Mouse (Mus musculus): ENCODE measurements at regions not wholly inside any gene's neighbourhood (a gene's known extent, or its start where the extent isn't known, plus 50 kb on each side); places are given as distances from the start of the nearest gene placed in this dataset.

DNA sequence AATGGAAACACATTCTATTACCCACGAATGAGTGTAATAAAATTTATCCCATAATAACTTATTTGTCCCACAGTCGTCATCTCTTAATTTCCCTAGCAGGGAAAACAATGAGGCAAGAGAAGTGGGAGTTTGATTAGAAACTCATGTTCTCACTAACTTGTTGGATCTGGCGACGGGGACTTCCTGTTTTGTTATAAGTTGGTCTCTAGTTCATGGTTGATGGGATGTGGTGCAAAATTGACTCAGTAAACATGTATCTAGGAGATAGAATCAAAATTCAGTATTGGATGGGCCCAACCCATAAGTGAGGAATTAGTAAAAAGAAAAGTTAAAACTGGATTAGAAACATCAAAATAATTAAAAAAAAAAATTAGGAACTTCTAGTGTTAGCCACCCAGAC lies 227.5 kb downstream of the Gm5426 start:
- no peak for ATAC-seq (replicated peaks; ENCODE audit: low FRiP score, low TSS enrichment, poor library complexity, severe bottlenecking)

DNA sequence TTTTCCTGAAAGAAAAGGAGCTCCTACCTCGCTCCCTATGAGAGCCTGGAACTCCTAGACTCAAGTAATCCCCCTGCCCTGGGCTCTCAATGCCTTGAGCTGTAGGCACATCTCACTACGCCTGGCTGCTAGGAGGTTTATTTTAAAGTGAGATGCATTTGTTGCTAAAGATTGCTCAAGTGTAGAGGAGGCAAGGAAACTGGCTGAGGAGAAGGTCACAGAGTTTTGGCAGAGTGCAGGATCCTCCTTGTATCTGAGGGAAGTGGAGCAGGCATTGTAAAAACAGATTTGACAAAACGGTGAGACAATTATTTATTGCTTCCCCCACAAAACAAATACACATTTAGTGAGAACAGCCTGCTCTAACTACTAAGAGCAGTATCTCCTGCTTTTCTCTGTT lies 228.7 kb downstream of the Gm5426 start:
- no peak for ATAC-seq (replicated peaks; ENCODE audit: low FRiP score, low TSS enrichment, poor library complexity, severe bottlenecking)

DNA sequence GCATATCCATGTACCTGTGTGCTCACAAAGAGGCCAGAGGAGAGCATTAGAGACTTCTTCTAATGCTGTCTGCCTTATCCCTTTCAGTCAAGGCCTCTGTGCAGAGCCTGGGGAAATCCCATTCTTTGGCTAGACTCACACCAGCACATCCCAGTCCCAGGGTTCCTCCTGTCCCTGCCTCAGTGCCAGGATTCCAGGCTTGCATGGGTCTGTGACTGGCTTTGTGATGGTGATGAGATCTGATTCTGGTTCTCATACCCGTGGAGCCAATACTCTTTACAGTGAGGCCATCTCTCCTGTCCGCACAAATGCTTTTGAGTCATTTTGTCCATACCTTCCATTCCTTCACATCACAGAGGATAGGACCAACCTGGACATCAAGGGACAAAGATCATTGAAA lies 230.5 kb downstream of the Gm5426 start:
- no peak for ATAC-seq (replicated peaks; ENCODE audit: low FRiP score, low TSS enrichment, poor library complexity, severe bottlenecking)

DNA sequence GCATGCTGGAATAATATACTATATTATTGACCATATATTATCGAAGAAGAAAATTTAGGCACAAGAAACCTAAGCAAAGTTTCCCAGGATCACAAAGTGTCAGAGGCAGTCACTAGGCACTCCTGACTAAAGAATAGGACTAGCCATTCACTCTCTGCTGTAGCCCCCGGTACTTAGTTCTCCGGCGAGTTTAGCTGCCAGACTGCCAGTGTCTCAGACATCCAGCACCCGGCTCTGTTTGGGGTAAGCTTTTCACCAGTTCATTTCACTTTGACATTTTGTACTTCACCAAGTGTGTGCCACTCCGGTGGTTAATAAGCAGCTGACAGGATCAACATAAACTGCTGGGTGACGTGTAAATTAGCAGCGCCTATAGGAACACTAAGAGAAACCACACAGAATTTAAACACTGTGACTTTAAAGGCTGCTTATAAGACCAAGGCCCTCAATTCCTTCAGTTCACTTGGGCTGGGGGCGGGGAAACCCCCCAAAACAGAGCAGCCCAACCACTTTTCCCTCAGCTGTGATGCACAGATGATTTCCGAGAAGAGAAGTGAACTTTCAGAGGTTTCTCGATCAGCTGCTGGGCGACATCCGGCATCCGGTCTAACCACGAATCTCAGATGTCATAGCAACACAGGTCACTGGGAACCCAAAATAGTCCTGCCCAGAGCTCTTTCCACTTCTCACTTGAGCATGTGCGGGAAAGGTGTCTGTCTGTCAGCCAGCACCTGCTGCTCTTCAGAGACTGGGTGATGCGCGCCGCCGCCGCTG lies 234.3 kb downstream of the Gm5426 start:
- peak; percentile 30 for ATAC-seq (replicated peaks; ENCODE audit: low FRiP score, low TSS enrichment, poor library complexity, severe bottlenecking)

DNA sequence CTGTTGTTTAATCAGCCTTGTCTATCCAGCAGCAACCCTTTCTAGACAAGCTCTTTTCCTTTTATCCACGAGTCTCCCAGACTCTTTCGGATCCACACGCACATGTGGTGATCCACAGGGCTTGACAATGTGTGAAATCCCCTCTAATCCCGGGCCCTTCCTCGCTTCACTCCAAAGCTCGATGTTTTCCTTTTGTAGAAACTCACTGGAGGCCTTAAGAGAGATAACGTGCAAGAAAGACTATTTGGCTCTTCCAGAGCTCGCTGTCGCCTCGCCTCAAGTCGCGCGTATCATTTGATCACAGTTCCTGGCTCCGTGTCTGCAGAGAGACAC lies 234.9 kb downstream of the Gm5426 start:
- no peak for ATAC-seq (replicated peaks; ENCODE audit: low FRiP score, low TSS enrichment, poor library complexity, severe bottlenecking)

DNA sequence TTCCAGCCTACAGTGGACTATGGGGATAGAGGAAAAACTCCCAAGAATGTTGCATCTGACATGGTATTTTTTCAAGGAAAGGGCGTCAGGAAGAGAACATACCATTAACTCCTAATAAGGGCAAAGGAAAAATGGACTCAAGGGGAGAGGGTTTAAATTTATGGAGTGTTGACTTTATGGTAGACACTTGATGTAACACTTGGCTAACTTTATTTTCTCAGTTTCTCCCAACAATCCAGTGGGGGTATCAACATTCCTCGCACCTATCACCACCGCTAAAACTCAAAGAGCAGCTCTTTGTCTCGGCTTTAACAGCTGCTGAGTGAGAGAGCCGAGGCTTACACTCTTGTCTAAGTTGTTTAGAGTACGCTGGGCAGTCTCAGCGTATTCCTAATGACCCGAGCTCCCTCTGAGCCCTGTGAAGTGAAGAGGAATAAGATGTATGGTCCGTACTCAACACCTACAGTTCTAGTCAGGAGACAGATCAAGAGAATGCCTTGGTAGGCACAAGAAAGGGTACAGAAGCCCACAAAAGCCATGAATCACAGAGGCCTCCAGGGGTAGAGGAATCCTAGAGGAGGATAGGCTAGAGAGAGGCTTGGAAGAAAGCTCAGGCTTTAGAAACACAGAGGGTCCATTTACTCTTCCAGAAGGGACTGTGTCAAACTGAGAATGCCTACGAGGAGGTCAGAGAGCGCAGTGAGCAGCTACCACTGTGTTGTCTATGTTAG lies 236.4 kb downstream of the Gm5426 start:
- ATAC-seq (replicated peaks; ENCODE audit: low FRiP score, low TSS enrichment, poor library complexity, severe bottlenecking), result no peak

DNA sequence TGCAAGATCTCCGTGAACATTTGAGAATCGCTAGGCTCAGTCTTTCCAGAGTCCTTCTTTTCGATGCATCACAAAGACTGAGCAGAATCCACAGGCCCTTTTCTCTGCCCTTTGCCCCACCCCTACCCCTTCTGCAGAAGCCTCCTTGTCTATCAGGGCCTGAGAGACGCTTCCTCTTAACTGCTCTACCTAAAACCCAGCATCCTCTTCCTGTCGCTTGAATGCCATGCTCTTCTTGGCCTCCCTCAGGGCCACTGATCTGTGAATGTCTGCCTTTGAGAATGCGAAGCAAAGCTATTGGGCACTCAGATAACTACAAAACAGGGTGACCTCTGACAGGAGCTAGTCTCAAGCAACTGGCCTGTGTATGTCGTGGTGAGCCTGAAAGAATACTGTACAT lies 237.1 kb downstream of the Gm5426 start:
- ATAC-seq (replicated peaks; ENCODE audit: low FRiP score, low TSS enrichment, poor library complexity, severe bottlenecking), result no peak; the same call in 1 of the 2 replicates

DNA sequence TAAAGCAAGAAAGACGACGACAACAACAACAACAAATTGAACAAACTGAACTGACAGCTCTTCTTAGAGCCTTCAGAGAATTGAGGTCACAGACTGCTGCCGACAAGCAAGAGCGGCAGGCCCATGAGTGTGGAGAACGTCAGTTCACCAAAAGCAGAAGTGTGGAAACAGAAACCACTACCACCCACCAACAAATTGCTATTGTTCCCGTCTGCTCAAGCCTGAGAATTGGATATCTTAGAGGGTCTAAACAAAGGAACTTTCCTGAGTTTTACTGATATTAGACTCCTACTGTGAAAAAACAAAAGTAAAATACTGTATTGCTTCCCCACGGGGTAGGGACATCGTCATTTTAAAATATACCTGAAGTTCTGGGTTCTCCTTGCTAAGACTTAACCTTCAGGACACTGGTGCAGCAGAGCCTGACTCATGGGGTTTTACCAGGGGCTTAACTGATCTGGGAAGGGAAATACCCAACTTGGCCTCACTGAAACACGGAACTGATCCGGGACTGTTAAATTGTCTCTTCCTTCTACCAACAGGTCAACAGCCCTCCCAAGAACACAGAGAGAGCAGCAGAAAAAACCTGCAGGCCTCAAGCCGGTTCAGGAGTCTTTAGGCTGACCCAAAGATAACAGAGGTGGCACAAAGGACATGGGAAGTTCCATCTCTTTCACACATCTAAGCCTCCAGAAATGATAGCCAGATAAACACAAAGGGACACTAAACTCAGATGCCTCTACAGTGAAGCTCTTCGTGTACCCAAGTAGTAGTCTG lies 238.1 kb downstream of the Gm5426 start:
- ATAC-seq (replicated peaks; ENCODE audit: low FRiP score, low TSS enrichment, poor library complexity, severe bottlenecking), result peak; percentile 42

DNA sequence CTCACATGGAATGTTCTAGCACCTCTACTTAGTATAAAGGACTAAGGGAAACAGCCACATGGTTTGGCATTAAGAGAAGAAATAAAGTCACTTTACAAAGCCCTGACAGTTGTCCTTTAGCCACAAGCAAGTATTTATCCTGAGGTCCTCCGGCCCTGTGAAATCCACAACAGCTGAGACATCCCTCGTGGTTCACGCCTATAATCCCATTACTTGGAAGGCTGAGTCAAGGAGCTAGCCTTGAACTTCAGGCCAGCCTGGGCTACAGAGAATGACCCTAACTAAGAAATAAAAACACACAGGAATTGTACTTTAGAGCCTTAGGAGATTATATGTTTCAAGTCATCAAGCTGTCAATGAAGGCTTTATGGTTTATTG lies 238.7 kb downstream of the Gm5426 start:
- ATAC-seq (replicated peaks; ENCODE audit: low FRiP score, low TSS enrichment, poor library complexity, severe bottlenecking), result no peak

DNA sequence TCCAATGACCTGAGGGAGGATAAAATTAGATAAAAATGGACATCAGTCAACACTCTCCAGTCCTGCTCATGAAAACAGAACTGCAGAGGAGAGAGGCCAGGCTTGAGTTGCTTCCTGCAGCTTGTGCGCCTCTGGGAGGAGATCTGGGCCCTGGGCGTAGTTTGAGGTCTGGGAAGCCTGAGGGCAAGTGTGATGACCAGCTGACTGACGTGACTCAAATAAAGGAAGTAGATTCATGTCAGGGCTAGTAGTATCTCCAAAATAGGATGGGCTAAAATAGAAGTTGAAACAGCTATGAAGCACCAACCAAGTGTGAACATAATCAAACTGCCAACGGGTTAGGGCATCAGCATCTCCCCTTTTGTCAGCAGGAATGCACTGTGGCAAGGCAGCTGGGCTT lies 239.3 kb upstream of the Btg1 start:
- no peak for ATAC-seq (replicated peaks; ENCODE audit: low FRiP score, low TSS enrichment, poor library complexity, severe bottlenecking)

DNA sequence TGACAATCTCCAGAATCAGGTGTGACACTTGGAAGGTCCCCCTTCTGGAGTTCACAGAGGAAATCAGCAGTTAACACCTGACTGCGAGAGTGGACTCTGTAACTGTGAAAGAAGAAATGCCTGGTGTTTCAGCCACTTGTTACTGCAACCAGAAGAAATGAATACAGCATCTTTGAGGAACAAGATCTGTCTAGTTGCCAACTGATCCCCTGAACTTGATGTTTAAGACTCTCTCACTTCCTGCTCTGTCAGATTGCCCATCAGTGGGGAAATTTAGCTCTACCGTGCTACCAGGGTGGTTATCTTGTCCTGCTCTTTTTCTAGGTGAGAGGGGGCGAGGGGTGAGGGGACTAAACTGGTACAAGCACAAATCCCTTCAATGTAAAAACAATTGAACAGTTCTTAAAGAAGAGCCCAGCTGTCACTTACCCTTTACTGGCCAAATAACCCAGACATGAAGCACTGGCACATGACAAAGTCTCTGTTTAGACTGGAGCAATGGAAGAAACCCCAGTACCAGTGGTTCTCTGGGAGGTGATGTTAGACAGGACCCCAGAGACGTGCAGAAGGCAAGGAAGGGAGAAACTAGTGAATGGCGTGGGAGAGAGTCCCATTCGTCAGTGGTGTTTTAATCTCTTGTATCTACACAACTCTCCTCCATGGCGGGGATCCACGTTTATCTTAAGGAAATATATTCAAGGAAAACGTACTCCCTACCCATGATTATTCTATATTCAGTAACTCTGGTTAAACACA lies 237.6 kb upstream of the Btg1 start:
- ATAC-seq (replicated peaks; ENCODE audit: low FRiP score, low TSS enrichment, poor library complexity, severe bottlenecking), result no peak

DNA sequence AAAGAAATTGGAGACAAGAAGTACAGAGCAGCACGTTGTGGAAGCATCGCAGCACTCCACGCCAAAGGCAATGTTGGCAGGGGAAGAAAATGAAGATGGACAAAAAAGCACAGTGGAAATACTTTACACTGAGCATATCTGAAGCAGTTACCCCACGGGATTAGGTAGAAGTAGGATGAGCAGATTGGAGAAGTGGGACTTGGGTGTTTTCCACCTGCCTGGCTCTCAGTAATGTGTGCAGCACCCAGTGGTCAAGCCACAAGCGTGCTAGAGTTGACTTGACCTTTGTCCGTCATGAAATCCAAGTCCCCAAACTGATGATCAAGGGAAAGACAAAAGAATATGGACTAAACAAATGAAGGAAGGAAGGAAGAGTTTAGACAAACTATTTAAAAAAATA lies 235.1 kb upstream of the Btg1 start:
- no peak for ATAC-seq (replicated peaks; ENCODE audit: low FRiP score, low TSS enrichment, poor library complexity, severe bottlenecking)

DNA sequence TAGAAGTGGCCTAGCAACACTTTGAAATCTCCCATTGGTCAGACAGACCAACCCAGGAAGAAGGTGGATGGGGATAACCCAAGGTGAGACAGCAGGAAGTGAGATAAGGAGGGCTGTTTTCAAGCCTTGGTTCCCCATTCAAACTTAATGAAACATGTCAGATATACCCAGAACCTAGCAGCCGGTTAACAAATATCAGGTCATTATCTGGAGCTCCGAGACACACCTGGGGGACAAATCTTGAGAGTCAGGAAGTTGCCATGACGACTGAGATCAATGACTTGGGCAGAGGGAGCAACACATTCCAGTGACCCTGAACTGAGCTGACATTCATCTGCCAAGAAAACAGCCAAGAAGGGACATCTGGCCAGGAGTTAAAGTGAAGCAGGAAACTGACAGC lies 225.1 kb upstream of the Btg1 start:
- ATAC-seq (replicated peaks; ENCODE audit: low FRiP score, low TSS enrichment, poor library complexity, severe bottlenecking), result no peak

DNA sequence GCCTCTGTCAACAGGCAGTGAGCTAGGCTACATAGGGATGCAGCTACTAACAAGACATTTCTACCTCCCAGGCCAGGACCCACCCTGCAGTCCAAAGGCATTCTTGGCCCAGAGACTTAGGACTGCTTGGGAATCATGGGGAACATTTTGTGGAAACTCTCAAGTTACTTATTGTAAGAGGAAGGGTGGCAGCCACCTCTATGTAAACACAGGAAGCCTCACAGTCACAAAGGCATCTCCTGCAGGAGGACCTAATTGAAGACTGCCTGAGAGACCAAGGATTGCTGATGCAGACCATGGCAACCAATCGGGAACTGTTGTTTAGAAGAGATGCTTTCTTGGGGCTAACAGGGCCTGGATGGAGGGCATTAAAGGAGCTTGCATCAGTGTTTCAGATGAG lies 224.0 kb upstream of the Btg1 start:
- ATAC-seq (replicated peaks; ENCODE audit: low FRiP score, low TSS enrichment, poor library complexity, severe bottlenecking), result no peak

DNA sequence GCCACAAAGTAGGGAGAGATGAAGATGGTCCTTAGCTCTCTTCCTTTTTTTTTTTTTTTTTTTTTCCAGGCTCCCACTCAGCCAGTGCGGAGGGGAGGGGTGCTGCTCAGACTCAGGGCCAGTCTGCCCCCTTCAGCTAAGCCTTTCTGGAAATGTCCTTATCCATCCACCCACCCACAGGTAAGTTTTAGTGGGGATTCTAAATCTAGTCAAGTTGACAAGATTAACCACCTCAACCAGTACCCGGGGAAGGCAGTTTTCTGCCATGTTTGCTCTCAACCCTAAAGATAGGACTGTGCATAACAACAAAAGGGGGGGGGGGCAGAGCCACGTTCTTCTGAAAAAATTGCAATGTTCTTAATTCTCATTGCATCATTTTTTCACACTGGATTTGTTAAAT lies 222.6 kb upstream of the Btg1 start:
- no peak for ATAC-seq (replicated peaks; ENCODE audit: low FRiP score, low TSS enrichment, poor library complexity, severe bottlenecking)

DNA sequence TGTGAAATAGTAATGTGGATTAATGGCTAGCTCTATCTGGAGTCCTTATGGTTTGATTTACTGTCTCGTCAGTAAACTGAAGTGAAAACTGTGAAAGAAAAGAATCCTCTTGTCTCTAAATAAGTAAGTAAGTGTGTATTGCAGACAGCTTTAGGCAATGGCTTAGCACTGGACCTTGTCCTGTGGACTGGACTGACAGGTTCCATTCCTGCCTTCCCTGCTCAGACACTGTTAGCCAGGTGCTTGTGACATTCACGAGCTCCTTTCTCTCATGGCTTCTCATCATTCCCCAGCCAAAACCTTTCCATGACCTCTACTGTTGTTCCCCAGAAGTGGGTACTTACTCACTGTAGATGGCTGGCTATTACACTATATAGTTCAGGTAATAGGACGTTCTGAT lies 221.8 kb upstream of the Btg1 start:
- ATAC-seq (replicated peaks; ENCODE audit: low FRiP score, low TSS enrichment, poor library complexity, severe bottlenecking), result no peak

DNA sequence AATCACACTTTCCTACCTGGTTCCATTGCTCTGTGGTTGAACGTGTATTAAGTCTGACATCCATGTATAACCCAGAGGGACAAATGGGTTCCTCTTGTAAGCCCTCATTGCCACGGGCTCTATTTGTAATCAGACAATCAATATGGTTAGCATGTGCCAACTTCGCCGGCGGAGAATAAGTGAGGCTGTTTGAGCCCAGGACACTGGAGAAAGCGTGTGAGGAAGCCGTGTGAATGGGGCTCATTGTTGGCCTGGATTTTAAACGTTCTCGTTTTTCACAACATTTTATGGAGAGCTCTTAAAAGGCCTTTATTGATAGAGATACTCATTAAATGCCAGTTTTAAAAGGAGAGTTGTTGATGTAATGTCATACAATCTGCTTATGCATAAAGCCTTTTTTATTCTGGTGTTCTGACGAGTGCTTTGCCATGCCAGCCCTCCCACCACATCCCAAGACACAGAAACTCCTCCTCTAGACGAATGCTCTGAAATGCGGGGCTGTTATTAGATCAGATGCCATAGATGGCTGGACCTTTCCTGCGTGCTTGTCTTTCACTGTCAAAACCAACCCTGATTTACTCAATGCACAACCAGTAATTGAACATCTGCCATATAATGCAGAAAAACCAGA lies 218.8 kb upstream of the Btg1 start:
- no peak for ATAC-seq (replicated peaks; ENCODE audit: low FRiP score, low TSS enrichment, poor library complexity, severe bottlenecking)

DNA sequence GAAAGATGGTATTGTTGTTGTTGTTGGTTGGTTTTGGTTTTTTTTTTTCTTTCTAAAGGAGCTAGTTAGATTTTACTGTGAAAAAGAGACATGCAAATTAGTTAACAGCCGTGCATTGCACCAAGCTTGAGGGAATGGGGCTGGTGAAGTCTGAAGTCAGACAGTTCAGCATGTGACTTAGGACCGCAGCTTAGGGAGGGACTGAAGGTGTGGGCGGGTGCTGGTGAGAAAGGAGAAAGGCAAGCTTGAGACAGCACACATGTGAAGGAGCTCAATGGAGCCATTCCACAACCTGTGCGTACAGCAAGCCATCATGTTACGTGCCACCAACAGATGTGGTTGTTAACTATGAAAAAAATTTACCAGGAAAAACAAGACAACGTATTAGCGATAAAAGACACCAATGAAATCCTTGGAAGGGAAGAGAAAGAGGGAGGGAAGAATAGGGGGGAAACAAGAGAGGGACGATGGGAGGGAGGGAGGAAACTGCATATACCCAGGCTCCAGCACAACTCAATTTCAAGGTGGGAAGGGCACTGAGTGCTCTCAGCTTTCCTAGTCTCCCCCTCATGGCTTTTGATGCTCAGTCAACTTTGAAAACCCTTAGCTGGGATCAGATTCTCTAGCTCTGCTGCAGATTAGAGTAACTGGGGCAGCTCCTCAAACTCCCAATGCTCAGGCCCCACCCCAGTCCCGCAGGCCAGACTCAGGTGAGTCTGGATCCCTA lies 218.1 kb upstream of the Btg1 start:
- ATAC-seq (replicated peaks; ENCODE audit: low FRiP score, low TSS enrichment, poor library complexity, severe bottlenecking), result no peak

All from megakaryocyte-erythroid progenitor cell, adult 5-6 weeks (primary cell).